Mouse (Mus musculus) retina, postnatal 1 day (tissue): Measurements from ENCODE around the gene Spag8.
A peak's percentile ranks its signal among the peaks of the same experiment; 100 is the strongest.

Experiments used
- DNase-seq: peaks from one replicate; pipeline ENCODE4 v3.0.0-alpha.2; 2012

Spag8 gene

DNA sequence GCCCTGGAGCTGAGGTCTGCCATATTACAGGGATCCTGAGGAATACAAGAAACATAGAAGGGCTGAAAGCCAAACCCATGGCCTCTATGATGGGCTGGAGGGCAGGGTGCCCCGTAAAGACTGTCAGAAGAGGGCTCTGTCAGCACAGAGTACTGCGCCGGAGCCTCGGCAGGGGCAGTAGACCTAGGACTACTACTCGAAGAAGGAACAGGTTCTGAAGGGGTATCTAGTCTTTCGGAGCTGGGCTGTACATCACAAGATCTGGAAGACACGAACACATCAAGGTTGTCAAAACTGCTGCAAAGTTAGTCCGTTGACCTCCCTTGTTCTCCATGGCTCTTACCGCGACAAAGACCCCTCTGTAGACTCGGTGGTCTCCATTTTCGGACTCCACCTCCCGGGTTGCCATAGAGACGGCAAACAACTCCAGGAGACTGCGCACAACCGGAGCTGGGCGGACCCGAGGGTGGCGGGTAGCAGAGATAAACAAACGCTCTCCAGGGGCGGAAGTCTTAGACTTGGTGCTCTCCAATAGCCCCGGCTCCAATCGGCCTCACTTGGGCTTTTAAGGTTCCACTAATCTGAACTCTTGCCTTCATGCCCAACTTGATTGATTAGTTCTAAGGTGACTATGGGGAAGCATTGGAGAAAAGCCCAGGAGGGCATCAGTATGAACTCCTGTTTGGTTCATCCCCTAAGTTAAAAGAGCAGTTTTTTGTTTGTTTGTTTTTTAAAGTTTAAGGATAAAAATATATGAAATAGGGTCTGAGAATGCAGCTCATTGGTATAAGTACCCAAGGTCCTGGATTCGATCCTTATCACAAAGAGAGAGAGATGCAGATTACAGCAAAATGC is at the start of gene Spag8:
Spag8 (minus strand) TSS at position 434 of the 855 bp plus-strand sequence.
- peak; percentile 62 for DNase-seq

DNA sequence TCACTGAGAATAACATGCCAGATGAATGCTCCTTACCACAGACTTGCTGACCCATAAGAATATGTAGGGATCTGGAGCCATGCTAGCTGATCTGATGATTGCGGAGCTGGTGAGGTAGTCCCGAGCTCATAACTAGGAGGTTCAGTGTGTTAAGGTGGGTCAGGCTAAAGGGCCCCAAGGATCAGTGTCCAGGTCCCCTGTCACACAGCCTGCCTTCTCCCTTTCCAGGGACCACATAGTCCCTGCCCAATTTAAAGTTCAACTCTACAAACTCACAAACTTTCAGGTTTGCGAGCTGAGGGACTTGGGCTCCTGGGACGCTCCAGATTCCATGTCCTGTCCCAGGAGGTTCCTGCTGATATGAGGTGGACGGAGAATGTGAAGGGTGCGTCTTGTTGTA is 47.3 kb upstream of the Spag8 start, which contains the start of gene Olfr70:
Olfr70 (minus strand) TSS at position 101 of the 400 bp plus-strand sequence.
- DNase-seq: no peak

DNA sequence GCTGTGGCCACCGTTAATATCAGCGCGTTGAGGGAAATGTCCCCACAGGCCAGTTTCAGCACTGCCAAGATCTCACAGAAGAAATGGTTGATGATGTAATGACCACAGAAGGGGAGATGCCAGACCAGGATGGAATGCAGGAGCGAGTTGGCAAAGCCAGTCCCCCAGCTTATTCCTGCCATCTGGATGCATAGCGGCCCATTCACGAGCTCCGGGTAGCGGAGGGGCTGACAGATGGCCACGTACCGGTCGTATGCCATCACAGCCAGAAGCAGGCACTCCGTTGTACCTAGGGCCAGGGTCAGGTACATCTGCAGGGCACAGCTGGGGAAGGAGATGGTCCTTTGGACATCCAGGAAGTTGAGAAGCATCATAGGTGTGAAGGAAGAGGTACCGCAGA is 43.2 kb upstream of the Spag8 start:
- DNase-seq: no peak

DNA sequence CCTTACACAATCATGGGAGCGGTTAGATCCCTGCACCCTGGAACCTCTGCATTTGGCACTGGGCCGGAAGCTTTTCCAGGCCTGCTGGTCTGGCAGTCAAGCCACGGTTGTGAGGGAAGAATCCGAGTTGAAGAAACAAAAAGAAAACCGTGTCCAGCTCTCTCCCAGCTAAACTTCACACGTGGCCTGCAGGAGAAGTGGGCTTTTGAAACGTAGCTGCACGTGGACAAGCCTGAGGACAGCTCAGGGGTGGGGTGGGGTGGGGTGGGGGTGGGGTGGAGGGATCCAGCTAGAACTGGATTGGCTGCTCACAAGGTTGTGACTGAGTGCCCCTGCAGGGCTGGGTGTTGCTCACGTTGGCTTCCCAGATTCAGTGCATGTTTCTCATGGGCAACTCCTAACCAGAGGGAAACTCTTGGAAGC is 41.9 kb upstream of the Spag8 start:
- DNase-seq: no peak

DNA sequence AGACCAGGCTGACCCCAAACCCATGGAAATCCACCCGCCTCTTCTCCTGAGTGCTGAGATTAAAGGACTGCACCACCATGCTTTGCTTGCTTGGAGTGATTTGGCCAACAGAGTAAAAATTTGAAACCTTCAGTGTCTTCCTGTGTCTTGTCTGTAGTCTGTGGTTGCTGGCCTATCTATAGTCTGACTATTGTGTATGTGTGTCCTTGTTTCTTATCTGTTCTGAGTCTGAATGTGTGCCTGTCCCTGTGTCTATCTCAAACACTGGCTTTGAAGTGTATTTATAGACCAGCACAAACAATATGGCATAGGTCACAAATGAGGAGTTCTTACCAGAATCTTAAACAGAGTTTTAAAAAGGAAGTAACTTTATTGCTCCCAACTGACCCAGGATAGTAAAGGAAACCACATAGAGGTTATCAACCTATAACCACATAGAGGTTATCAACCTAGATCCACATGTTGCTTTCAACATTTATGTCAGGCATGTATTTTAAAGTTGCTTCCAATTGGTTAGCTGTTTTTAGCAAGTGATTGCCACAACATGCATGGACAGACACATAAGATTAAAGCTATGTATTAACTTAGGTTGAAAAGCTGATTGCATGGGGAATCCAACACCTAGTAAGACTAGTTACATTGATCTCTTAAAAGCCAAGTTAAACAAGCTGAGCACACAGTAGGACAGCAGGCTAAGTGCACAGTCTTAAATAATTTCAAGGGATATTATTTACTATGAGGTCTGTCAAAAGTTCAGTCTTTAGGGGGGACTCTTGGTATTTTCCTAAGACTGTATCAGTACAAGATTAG is 41.2 kb upstream of the Spag8 start:
- no peak for DNase-seq

DNA sequence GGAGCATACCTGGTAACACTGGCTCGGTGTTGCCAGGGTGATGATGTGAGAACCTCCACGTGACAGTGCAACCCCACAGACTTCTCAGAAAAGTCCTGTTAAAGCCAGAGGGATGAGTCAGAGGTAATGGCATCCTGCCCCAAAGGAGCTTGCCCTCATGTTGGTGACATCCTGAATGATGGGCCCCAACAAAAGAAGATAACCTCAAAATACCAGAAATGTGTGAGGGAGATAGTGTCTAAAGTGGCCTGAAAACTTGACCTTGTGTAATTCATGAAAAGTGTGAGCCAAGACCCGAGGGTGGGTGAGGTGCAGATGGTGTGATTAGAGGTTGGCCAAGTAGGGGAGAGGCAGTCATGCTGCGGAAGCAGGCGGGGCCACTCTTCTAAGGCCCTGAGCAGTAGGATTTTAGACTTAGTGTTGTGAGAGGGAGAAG is 40.4 kb upstream of the Spag8 start:
- no peak for DNase-seq

DNA sequence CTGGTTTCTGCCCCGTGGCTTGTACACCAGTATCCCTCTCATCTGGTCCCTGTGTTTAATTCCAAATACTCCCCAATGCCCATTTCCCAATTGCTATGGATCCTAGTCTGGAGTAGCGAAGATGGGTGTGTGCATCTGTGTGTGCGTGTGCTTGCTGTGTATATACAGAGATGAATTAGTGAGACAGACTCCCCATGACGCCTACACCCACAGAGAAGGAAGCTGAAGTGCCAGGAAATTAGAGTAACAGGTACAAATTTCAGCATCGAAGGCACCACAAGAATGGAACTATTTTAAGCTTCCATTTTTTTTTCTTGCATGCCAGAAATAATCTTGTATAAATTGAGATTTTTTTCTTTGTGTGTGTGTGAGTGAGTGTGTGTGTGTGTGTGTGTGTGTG is 37.6 kb upstream of the Spag8 start:
- no peak for DNase-seq

DNA sequence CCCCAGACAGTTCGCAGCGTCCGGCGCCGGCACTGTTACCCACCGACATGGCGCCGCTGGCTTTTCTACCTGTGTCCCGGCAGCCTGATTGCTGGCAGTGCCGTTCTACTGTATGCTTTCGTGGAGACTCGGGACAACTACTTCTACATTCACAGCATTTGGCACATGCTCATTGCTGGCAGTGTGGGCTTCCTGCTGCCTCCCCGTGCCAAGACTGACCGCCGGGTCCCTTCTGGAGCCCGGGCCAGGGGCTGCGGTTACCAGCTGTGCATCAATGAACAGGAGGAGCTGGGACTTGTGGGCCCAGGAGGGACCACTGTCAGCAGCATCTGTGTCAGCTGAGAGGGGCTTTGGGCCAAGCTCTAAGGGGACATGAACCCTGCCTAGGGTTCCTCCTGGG is 36.6 kb upstream of the Spag8 start:
- DNase-seq: no peak

DNA sequence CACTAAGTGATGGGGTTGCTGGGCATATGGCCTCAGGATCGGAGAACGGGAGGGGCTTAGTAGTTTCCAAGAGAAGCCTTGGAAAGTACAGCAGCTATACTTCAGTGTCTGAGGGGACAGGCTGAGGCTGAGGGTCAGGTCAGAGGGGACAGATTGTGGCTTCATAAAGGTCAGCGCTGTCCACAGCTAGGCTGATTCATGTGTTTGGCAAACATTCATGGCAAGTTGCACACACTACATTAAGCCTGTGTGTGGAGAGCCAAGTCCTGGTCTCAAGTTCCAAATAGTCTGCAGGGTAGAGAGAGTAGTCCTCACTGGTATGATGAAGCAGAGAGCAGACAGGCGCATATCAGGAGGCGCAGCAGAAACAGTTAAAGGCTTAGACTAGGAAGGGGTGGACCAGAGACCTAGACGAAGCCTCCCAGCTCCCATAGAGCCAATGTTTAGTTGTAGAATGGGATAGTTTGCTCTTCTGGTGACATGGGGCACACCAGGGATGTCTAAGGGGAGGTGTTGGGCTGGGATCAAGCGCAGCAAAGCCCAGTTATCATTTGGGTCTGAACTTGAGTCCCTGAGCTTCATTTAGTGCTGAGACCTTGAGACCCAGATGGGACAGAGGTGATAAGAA is 26.1 kb upstream of the Spag8 start:
- no peak for DNase-seq

DNA sequence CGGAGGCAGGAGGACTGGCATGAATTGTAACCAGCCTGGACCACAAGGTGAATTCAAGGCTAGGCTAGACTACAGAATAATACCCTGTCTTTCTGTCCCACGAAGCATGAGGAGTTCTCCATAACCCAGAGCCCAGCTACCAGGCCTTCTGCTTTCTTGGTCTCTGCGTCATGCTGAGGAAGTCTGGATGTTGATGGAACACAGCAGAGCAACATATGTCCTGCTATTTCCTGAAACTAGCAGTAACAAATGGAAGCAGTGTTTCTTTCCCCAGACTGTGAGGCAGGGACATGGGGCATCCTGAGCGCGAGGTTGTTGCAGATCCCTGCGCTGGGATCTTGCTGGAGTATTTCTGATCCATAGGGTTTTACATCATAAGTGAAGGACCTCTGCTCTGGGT is 25.1 kb upstream of the Spag8 start:
- no peak for DNase-seq

DNA sequence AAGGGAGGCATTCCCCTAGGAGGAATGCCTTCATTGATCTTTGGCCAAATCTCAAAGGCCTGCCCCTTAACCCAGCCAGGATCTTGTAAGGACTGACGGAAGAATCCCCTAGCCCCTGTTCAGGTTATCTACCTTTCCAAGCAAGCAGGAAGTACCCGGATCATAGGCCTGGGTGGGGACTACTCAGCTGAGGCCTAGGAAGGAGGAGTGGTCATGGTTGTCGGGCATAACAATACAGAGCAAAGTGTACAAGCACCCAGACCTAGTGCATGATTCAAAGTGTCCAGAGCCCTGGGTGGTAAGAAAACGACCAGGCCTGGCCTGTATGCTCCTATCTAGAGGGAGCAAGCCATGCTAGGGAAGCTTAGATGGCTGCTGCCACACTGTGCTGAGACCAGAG is 22.2 kb upstream of the Spag8 start:
- DNase-seq: no peak

DNA sequence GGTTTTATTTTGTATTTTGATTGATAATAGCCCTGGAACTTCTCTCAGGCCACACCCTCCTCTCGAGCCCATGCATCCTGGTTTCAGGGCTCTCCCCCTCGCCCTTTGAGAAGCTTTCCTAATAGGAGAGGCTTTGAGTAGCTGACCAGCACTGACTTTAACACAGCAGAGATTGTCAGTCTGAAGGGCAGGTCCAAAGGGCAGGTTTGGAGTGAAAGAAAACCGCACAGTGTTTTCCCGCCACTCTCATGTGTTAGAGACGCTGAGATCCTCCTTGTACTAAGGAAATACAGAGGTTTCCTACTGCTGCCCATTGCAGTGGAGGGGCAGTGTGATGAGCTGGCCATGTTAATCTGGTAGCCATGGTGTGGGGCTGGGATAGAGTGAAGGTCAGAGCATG is 21.6 kb upstream of the Spag8 start:
- no peak for DNase-seq

DNA sequence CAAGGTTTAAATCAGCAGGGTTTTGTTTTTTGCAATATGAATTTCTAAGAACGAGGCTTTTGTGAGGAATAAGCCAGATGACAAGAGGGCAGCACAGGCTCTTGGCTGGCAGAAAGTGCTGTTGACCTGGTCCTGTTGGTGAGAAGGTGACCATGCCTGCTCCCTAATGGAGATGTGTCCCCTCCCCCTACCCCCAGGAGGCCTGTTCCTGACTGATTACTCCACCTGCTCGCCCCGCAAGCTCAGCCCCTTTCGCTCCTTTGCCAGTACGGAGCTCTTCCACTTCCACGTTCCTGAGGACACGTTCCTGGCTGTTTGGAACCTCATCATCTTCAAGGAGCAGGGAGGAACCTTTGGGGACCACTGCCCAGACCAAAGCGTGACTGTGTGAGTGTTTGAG is 20.3 kb upstream of the Spag8 start:
- no peak for DNase-seq

DNA sequence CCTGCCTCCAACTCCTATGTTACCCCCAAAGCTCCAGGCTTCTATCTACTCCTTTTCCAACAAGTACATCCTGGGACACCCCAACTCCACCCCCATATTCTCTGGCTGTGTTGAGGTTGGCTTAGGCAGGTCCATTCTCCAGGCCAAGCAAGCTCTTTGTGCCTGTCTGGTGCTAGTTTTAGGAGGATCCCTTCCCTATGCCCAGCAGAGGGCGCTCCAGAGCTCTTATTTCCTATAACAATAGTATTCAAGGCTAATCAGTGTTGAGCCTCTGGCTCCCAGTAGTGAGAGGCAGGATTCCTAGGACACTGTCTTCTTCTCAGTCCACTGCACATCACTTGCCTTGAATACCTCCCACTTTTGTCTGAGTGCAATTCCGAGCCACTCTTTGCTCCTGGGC is 18.7 kb upstream of the Spag8 start:
- peak; percentile 95 for DNase-seq

DNA sequence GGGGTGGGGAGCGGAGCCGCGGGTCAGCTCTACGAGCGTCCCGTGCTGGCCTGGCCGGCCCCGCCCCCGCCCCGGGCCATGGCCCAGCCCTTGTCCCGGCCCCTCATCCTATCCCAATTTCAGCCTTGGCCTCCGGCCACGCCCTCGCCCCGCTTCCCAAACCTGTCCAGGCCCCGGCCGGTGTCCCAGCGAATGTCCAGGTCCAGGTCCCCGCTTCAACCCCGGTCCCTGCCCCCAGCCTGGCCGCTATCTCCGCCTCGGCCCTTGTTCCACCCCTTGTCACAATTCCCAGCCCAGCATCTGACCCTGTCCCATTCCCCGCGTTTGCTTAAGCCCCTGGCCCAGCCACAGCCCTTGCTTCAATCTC is 16.0 kb upstream of the Spag8 start:
- DNase-seq: no peak

DNA sequence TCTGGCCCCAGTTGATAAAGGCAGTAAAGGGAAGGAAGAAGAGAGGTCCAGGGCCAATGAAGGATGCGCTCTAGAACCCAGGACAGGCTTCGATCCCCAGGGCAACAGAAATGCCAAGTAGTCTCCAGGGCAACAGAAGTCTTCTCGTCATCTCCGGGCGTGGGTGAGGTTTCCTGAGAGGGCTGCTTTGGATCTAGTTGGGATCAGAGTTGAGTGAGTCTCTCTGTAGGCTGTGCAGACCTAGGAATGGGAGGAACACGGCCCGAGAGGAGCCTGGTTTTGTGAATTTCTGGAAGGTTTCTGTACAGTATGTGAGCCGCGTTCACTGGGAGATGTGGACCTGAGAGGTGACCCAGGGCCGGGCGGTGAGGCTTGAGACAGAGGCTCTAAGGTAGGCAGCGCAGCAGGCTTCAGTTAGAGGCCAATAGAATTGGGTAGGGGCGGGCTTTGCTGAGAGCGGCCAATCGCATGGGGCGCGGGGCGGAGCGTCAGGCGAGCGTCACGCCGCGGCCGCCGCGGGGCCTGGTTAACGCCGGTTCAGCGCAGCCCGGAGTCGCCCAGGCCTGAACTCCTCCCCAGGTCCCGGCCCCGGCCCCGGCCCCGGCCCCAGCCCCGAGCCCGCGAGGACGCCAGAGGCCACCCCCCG is 15.5 kb upstream of the Spag8 start, which contains the start of the genes Tmem8b and Fam221b:
Tmem8b (plus strand) TSS at position 190 of the 646 bp plus-strand sequence.
Fam221b (minus strand) TSS at position 364 of the 646 bp plus-strand sequence.
- DNase-seq: peak; percentile 91

DNA sequence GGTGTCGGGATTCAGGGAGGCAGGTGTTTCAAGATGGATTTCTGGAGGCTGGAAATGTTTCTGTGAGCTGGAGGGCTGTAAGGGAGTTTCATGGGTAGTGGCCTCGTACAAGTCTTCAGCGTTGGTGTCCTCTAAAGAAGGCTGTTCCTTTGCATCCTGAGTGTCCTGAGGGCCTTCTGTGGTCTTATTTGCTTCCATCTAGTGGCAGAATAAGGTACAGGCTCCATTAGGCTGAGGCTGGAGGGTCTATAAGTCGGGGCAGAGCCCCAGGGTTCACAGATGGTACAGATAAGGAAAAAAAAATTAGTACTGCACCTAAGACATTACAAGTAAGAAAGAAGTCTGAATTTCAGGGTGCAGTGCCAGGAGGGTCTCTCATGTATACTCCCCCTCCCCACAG is 13.0 kb upstream of the Spag8 start:
- peak; percentile 69 for DNase-seq

DNA sequence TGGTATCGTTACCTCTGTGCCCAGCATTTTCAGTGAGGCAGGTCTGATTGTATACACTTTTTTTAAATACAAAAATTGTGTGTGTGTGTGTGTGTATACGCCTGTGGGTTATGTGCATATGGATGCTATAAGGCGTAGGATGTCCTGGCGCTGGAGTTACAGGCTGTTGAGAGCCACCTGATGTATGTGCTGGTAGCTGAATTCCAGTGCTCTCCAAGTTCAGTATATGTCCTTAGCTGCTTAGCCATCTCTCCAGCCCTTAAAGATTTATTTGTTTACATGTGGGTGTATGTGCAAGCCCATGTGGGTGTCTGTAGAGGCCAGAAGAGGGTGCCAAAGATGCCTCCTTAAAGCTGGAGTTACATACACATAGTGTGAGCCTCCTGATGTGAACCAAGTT is 3.8 kb upstream of the Spag8 start:
- DNase-seq: no peak

DNA sequence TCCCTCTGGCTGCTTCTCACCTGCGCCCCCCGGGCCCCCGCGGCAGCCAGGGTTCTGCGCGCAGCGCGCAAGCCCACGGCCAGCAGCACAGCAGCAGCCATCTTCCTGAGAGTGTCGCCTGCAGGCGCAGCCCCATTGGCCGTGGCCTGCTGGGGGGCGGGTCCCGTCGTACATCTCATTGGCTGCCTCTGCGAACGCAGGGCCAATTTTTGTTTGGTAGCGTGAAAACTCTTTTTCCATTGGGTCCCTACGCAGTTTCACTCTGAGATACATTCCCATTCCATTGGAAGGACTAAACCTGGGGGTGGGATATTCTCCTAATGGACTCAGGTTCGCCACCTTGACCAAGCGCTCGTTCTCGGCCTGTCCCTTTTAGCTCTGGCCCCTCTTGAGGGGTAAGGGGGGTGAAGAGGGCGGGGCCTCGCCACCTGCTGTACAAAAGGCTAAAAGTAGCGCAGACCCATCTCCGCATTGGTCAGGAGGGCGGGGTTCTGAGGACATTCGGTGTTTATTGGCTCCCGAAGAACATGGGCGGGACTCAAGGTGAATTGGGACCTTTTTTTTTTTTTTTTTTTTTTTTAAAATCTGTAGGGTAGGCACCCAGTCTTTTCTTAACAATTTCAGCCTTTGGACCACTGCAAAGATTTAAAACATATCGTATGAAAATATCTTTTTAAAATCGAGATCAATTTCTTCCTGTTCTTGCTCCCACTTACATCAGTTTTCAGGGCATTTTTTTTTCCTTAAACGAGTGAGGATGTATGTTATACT is 3.1 kb upstream of the Spag8 start, which contains the start of gene Hint2:
Hint2 (minus strand) TSS at position 128 of the 771 bp plus-strand sequence.
- DNase-seq: peak; percentile 99

DNA sequence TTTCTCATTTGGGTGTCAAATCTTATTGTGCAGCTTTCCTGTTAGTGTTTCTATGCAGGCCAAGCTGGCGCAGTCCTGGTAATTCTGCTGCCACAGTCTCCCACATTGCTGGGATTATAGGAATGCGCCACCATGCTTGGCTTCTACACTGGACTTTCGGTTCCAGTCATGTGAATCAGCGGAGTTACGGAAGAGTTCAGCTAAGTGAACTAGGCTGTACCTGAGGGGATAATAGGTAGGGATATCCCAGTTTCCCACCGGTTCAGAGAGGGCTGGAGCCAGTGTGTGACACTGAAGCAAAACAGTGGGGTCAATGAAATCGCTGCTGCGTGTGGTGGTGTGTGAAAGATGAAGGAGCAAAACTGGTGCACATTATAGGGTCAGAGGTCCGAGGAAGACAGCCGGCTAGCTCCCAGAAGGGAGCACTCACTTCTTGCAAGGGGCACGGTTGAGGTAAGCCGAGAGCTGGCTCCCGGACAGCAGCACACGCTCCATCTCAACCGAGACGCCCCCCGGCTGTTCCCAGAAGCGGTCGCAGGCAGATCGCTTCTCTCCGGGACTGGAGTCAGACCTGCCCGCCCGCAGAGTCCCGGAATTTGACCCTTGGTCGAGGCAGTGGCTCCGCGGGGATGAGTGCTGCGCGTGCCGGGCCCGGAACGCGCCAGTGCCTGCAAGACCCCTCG is 2.4 kb upstream of the Spag8 start:
- no peak for DNase-seq

DNA sequence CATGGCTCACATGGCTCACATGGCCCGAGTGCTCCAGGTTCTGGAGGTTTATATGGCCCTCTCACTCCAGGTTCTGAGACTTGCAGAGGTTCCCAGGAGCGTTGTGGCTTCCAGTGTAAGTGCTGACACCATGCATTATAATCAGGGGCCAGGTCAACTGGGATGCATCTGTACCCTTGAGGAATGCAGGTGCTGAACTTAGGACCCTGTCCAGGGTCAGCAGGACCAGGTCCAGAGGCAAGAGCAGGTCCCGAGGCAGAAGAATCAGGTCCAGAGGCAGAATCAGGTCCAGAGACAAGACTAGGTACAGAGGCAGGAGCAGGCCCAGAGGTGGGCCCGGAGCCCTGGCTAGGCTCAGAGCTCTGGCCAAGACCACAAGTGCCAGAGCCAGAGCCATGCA is 668 bp downstream of the Spag8 start:
- no peak for DNase-seq
